Mouse (Mus musculus): ENCODE data around the gene 9130213A22Rik.
"Not testable (repeated sequence)": the region's sequence is repeated elsewhere in the genome, so short reads cannot be mapped to it uniquely, and the experiment has no call there.

9130213A22Rik gene

GRCm38 (mm10) chr11:69093856-69094255 lies 28.5 kb downstream of the 9130213A22Rik start:
- not testable (repeated sequence) for DNase-seq (ENCODE audit: low spot score)

GRCm38 (mm10) chr11:69092871-69093270 lies 29.5 kb downstream of the 9130213A22Rik start:
- no peak for DNase-seq (ENCODE audit: low spot score)

- peak; percentile 82 for DNase-seq (ENCODE audit: low spot score)
These were observed 30.0 kb downstream of the 9130213A22Rik start for GRCm38 (mm10) chr11:69092386-69092751.

GRCm38 (mm10) chr11:69091566-69092385 lies 30.6 kb downstream of the 9130213A22Rik start:
- no peak for DNase-seq (ENCODE audit: low spot score)

GRCm38 (mm10) chr11:69090367-69090766 lies 32.0 kb downstream of the 9130213A22Rik start:
- no peak for DNase-seq (ENCODE audit: low spot score)

- no peak for DNase-seq (ENCODE audit: low spot score)
These were observed 32.6 kb downstream of the 9130213A22Rik start for GRCm38 (mm10) chr11:69089616-69090290.

GRCm38 (mm10) chr11:69088856-69089615 lies 33.4 kb downstream of the 9130213A22Rik start:
- no peak for DNase-seq (ENCODE audit: low spot score)

GRCm38 (mm10) chr11:69088103-69088855 lies 34.1 kb downstream of the 9130213A22Rik start, which contains the start of gene Vamp2:
Vamp2 (plus strand) TSS chr11:69088490.
- DNase-seq (ENCODE audit: low spot score): no peak

- DNase-seq (ENCODE audit: low spot score): no peak
These were observed 34.8 kb downstream of the 9130213A22Rik start for GRCm38 (mm10) chr11:69087597-69087996.

GRCm38 (mm10) chr11:69087082-69087481 lies 35.3 kb downstream of the 9130213A22Rik start:
- DNase-seq (ENCODE audit: low spot score): no peak

GRCm38 (mm10) chr11:69086390-69086789 lies 36.0 kb downstream of the 9130213A22Rik start:
- no peak for DNase-seq (ENCODE audit: low spot score)

GRCm38 (mm10) chr11:69085608-69086007 lies 36.8 kb downstream of the 9130213A22Rik start:
- no peak for DNase-seq (ENCODE audit: low spot score)

- no peak for DNase-seq (ENCODE audit: low spot score)
These were observed 40.8 kb downstream of the 9130213A22Rik start for GRCm38 (mm10) chr11:69081613-69082012.

- no peak for DNase-seq (ENCODE audit: low spot score)
These were observed 41.5 kb downstream of the 9130213A22Rik start for GRCm38 (mm10) chr11:69080855-69081222.

GRCm38 (mm10) chr11:69080102-69080854 lies 42.1 kb downstream of the 9130213A22Rik start:
- no peak for DNase-seq (ENCODE audit: low spot score)

GRCm38 (mm10) chr11:69078805-69079438 lies 43.5 kb downstream of the 9130213A22Rik start:
- DNase-seq (ENCODE audit: low spot score): no peak

- no peak for DNase-seq (ENCODE audit: low spot score)
These were observed 44.3 kb downstream of the 9130213A22Rik start for GRCm38 (mm10) chr11:69078041-69078440.

GRCm38 (mm10) chr11:69077316-69077715 lies 45.1 kb downstream of the 9130213A22Rik start:
- DNase-seq (ENCODE audit: low spot score): no peak

GRCm38 (mm10) chr11:69076572-69076971 lies 45.8 kb downstream of the 9130213A22Rik start:
- no peak for DNase-seq (ENCODE audit: low spot score)

- no peak for DNase-seq (ENCODE audit: low spot score)
These were observed 46.5 kb downstream of the 9130213A22Rik start for GRCm38 (mm10) chr11:69075764-69076479.

Measured in layer of hippocampus, adult 9-10 months (tissue).